Mouse (Mus musculus): ENCODE measurements around the gene Bend5.

Gene Bend5

GRCm38 (mm10) chr4:111486187-111486586 is 71.4 kb downstream of the Bend5 start:
- in situ Hi-C loops (cut with MboI, MseI), result no loop called here

- in situ Hi-C loops (cut with MboI, MseI), result no loop called here
Observed at GRCm38 (mm10) chr4:111487233-111487843, 72.5 kb downstream of the Bend5 start.

- in situ Hi-C loops (cut with MboI, MseI), result no loop called here
Observed at GRCm38 (mm10) chr4:111493750-111494404, 79.1 kb downstream of the Bend5 start.

DNA sequence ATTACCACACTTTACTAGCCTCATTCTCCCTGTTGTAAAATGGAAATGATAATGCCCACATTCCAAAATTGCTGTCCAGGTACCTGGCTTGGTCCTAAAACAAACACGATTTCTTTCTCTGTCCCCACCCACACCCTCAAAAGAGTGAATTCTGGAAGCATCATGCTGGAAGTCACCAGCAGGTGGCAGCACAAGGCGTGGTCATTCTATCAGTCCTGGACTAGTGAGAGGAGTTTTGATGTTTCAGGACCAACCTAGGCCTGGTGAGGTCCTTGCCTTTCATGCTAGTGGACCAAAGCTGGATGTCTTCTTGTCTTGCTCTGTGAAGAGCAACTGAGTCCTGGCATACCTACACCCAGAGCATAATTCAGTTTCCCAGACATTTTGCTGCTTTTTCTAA is 81.1 kb downstream of the Bend5 start:
- in situ Hi-C loops (cut with MboI, MseI), result no loop called here

- in situ Hi-C loops (cut with MboI, MseI), result no loop called here
Observed at GRCm38 (mm10) chr4:111498751-111499150, 83.9 kb downstream of the Bend5 start.

DNA sequence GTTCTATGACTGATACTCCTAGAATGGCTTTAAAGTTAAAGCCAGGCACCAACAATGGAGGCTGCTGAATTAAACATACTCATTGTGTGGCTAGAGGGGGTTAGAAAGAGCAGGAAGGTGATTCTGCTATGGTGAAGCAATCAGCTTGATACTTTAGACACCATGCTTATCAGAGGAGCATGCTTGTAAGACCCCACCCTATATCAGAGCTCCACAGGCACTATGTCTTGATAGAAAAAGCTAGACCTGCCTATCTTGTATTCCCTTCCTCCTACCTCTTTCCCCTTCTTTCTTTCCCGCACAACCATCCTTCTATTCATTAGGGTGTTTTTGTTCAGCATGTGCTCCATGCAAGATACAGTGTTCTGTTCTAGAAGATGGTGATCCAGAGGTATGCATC is 86.6 kb downstream of the Bend5 start:
- in situ Hi-C loops (cut with MboI, MseI), result loop anchor here (5.0 to 25.0 kb wide), 2 partner anchors 121 to 1439 kb away; no protein-coding TSS in a partner anchor

DNA sequence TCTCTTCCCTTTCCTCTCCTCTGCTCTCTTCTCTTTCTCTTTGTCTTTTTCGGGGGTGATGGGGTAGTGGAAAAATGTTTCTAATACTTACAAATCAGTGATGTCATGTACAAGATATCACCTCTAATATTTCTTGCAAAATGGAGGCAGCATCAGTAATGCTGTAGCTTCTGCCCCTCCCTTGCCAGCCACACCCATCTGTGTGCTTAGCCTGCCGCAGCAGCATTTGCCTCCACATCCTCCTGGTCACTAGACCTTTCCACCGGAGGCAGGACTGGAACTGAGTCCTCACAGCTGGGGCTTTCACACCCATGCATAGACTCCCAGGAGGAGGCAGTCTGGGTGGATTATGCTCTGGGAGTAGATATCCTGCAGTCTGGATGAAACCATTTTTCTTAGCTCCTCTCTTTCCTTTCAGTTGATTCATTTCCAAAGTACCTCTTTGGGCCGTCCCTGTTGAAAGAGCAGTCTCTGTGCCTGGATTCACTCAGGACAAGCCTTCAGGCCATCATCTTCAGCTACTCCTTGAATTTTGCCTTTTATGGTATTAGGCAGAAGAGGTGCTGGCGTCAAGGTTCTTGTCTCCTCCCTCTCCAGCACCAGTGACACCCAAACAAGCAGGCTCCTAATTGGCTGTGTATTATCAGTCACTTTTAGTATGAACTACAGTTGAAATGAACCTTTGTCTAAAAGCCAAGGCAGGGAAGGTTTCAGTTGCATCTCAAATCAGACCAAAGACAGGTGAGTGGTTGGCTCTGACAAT is 88.3 kb downstream of the Bend5 start:
- in situ Hi-C loops (cut with MboI, MseI), result loop anchor here (5.0 to 25.0 kb wide), 2 partner anchors 119 to 1441 kb away; no protein-coding TSS in a partner anchor

GRCm38 (mm10) chr4:111504952-111505351 is 90.1 kb downstream of the Bend5 start:
- in situ Hi-C loops (cut with MboI, MseI), result loop anchor here (5.0 to 25.0 kb wide), 2 partner anchors 117 to 1443 kb away; no protein-coding TSS in a partner anchor

Measured in T-helper 1 cell (primary cell).